Mouse (Mus musculus): ENCODE results near the gene Sirt7.

DNA sequence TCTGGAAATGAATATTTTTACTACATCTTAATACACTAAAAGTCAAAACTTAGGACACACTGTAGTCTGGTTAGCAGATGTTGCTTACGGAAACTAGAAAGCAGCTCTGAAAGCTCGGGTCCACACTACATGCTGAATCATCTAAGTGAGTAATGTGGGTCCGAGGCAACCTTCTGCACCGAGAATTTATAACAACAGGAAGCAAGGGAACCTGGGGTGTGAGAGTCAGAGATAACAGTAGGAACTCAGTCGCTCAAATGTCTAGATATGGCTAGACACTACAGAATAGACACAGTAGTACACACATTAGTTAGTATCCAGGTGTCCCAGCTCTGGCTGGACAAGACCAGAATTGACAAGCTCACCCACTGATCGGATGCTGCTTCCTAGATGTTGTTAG lies 36.5 kb downstream of the Sirt7 start:
- TF ChIP-seq CTCF (IDR thresholded peaks at IDR 0.05; ENCODE audit: low read depth, low read length): no peak
- no peak for TF ChIP-seq POLR2A (IDR thresholded peaks at IDR 0.05; ENCODE audit: borderline replicate concordance, low read depth, low read length)
